Mouse (Mus musculus): ENCODE data around the gene Asic2. TPM values are rescaled to one million over a fixed set of nuclear protein-coding genes. Genes with fewer than 3 reads are reported as not detected.

Gene Asic2
- polyA plus RNA-seq, 1 experiment from 2014 or later = 0.07 TPM

- no peak overlapping the region for H3K9ac ChIP-seq
- H3K27me3 ChIP-seq (replicated peaks) = 0 out of 2 replicates have a peak, but pooled peaks cover 4% of the 10 kb centered on the region
- no peaks in the 10 kb centered on the region for H3K9me3 ChIP-seq
- no peak overlapping the region for H3K27ac ChIP-seq (replicated peaks)
- WGBS = 74% methylated on average over 11 of the region's 11 CpGs
- H3K36me3 ChIP-seq = no peaks in the 10 kb centered on the region
- no peaks in the 10 kb centered on the region for H3K4me1 ChIP-seq
- no peak for ATAC-seq (ENCODE audit: extremely low read depth, insufficient number of reproducible peaks, low FRiP score, low TSS enrichment)
- H3K4me3 ChIP-seq = no peak overlapping the region
- no peak overlapping the region for H3K4me2 ChIP-seq
These were observed 1019.1 kb downstream of the Asic2 start for GRCm38 (mm10) chr11:80949068-80949738.

- no peak overlapping the region for H3K9ac ChIP-seq
- H3K27ac ChIP-seq (replicated peaks) = no peak overlapping the region
- ATAC-seq (ENCODE audit: extremely low read depth, insufficient number of reproducible peaks, low FRiP score, low TSS enrichment) = no peak
These were observed 1020.2 kb downstream of the Asic2 start for GRCm38 (mm10) chr11:80948103-80948502.

GRCm38 (mm10) chr11:80946163-80946562 lies 1022.1 kb downstream of the Asic2 start:
- Histone ChIP-seq H3K36me3 (no peaks in the 10 kb centered on the region), H3K4me1 (no peaks in the 10 kb centered on the region), H3K27ac (replicated peaks) (no peak overlapping the region), H3K9me3 (no peaks in the 10 kb centered on the region), H3K9ac (no peak overlapping the region), H3K27me3 (replicated peaks) (no peaks in the 10 kb centered on the region), H3K4me3 (no peak overlapping the region), H3K4me2 (no peak overlapping the region)
- 70% methylated on average over 6 of the region's 6 CpGs for WGBS
- no peak for ATAC-seq (ENCODE audit: extremely low read depth, insufficient number of reproducible peaks, low FRiP score, low TSS enrichment)

More at GRCm38 (mm10) chr11:80948103-80948502, 1020.2 kb downstream of the Asic2 start:
- no peak overlapping the region for H3K4me3 ChIP-seq
- 35% methylated on average over 2 of the region's 2 CpGs for WGBS
- no peaks in the 10 kb centered on the region for H3K36me3 ChIP-seq
- 0 out of 2 replicates have a peak, but pooled peaks cover 4% of the 10 kb centered on the region for H3K27me3 ChIP-seq (replicated peaks)
- no peak overlapping the region for H3K4me2 ChIP-seq
- no peaks in the 10 kb centered on the region for H3K9me3 ChIP-seq
- no peaks in the 10 kb centered on the region for H3K4me1 ChIP-seq

- Histone ChIP-seq H3K27ac (replicated peaks) (no peak overlapping the region), H3K4me3 (no peak overlapping the region), H3K9me3 (no peaks in the 10 kb centered on the region), H3K27me3 (replicated peaks) (no peaks in the 10 kb centered on the region), H3K4me2 (no peak overlapping the region), H3K4me1 (no peaks in the 10 kb centered on the region), H3K9ac (no peak overlapping the region), H3K36me3 (no peaks in the 10 kb centered on the region)
- WGBS = 80% methylated on average over 19 of the region's 19 CpGs
- no peak for ATAC-seq (ENCODE audit: extremely low read depth, insufficient number of reproducible peaks, low FRiP score, low TSS enrichment)
These were observed 1044.8 kb downstream of the Asic2 start for GRCm38 (mm10) chr11:80923286-80923951.

GRCm38 (mm10) chr11:80918332-80918731 lies 1049.9 kb downstream of the Asic2 start:
- Histone ChIP-seq H3K9me3 (0 out of 2 replicates have a peak, but pooled peaks cover 5% of the 10 kb centered on the region), H3K4me3 (no peak overlapping the region), H3K27ac (replicated peaks) (no peak overlapping the region), H3K36me3 (no peaks in the 10 kb centered on the region), H3K9ac (no peak overlapping the region), H3K27me3 (replicated peaks) (no peaks in the 10 kb centered on the region), H3K4me2 (no peak overlapping the region), H3K4me1 (no peaks in the 10 kb centered on the region)
- ATAC-seq (ENCODE audit: extremely low read depth, insufficient number of reproducible peaks, low FRiP score, low TSS enrichment) = no peak
- 64% methylated on average over 5 of the region's 5 CpGs for WGBS

- Histone ChIP-seq H3K27ac (replicated peaks) (no peak overlapping the region), H3K9me3 (0 out of 2 replicates have a peak, but pooled peaks cover 5% of the 10 kb centered on the region), H3K4me1 (no peaks in the 10 kb centered on the region), H3K4me3 (no peak overlapping the region), H3K27me3 (replicated peaks) (no peaks in the 10 kb centered on the region), H3K9ac (no peak overlapping the region), H3K4me2 (no peak overlapping the region), H3K36me3 (no peaks in the 10 kb centered on the region)
- ATAC-seq (ENCODE audit: extremely low read depth, insufficient number of reproducible peaks, low FRiP score, low TSS enrichment) = no peak
These were observed 1050.6 kb downstream of the Asic2 start for GRCm38 (mm10) chr11:80917688-80918087.

- no peak overlapping the region for H3K4me2 ChIP-seq
These were observed 1054.7 kb downstream of the Asic2 start for GRCm38 (mm10) chr11:80913408-80914024.

GRCm38 (mm10) chr11:80912721-80913120 lies 1055.5 kb downstream of the Asic2 start:
- no peaks in the 10 kb centered on the region for H3K27me3 ChIP-seq (replicated peaks)
- WGBS = 73% methylated on average over 5 of the region's 5 CpGs
- H3K9me3 ChIP-seq = 0 out of 2 replicates have a peak, but pooled peaks cover 5% of the 10 kb centered on the region
- no peak overlapping the region for H3K27ac ChIP-seq (replicated peaks)
- H3K36me3 ChIP-seq = no peaks in the 10 kb centered on the region
- no peak overlapping the region for H3K9ac ChIP-seq
- H3K4me2 ChIP-seq = no peak overlapping the region
- H3K4me1 ChIP-seq = no peaks in the 10 kb centered on the region
- no peak for ATAC-seq (ENCODE audit: extremely low read depth, insufficient number of reproducible peaks, low FRiP score, low TSS enrichment)
- H3K4me3 ChIP-seq = no peak overlapping the region

More at GRCm38 (mm10) chr11:80913408-80914024, 1054.7 kb downstream of the Asic2 start:
- Histone ChIP-seq H3K4me3 (no peak overlapping the region), H3K9ac (no peak overlapping the region), H3K4me1 (no peaks in the 10 kb centered on the region), H3K27me3 (replicated peaks) (no peaks in the 10 kb centered on the region), H3K9me3 (0 out of 2 replicates have a peak, but pooled peaks cover 5% of the 10 kb centered on the region), H3K27ac (replicated peaks) (no peak overlapping the region), H3K36me3 (no peaks in the 10 kb centered on the region)
- no peak for ATAC-seq (ENCODE audit: extremely low read depth, insufficient number of reproducible peaks, low FRiP score, low TSS enrichment)
- WGBS = 35% methylated on average over 4 of the region's 4 CpGs

GRCm38 (mm10) chr11:80907820-80908219 lies 1060.4 kb downstream of the Asic2 start:
- Histone ChIP-seq H3K9ac (no peak overlapping the region), H3K9me3 (no peaks in the 10 kb centered on the region), H3K27me3 (replicated peaks) (no peaks in the 10 kb centered on the region), H3K4me1 (no peaks in the 10 kb centered on the region), H3K4me3 (no peak overlapping the region), H3K4me2 (no peak overlapping the region), H3K27ac (replicated peaks) (no peak overlapping the region), H3K36me3 (no peaks in the 10 kb centered on the region)
- WGBS = 74% methylated on average over 6 of the region's 6 CpGs
- ATAC-seq (ENCODE audit: extremely low read depth, insufficient number of reproducible peaks, low FRiP score, low TSS enrichment) = no peak

- Histone ChIP-seq H3K27me3 (replicated peaks) (no peaks in the 10 kb centered on the region), H3K36me3 (no peaks in the 10 kb centered on the region), H3K27ac (replicated peaks) (no peak overlapping the region), H3K9me3 (no peaks in the 10 kb centered on the region), H3K4me1 (no peaks in the 10 kb centered on the region), H3K9ac (no peak overlapping the region), H3K4me3 (no peak overlapping the region), H3K4me2 (no peak overlapping the region)
- no peak for ATAC-seq (ENCODE audit: extremely low read depth, insufficient number of reproducible peaks, low FRiP score, low TSS enrichment)
- 20% methylated on average over 4 of the region's 4 CpGs for WGBS
These were observed 1061.8 kb downstream of the Asic2 start for GRCm38 (mm10) chr11:80906456-80906855.

- no peak for ATAC-seq (ENCODE audit: extremely low read depth, insufficient number of reproducible peaks, low FRiP score, low TSS enrichment)
- no peaks in the 10 kb centered on the region; the same call in 1 of the 2 replicates for H3K27me3 ChIP-seq (replicated peaks)
- H3K27ac ChIP-seq (replicated peaks) = no peak overlapping the region
- 81% methylated on average over 2 of the region's 2 CpGs for WGBS
- no peaks in the 10 kb centered on the region for H3K4me1 ChIP-seq
- no peak overlapping the region for H3K4me3 ChIP-seq
- H3K9ac ChIP-seq = no peak overlapping the region
- no peaks in the 10 kb centered on the region for H3K36me3 ChIP-seq
- H3K9me3 ChIP-seq = no peaks in the 10 kb centered on the region
- no peak overlapping the region for H3K4me2 ChIP-seq
These were observed 1063.7 kb downstream of the Asic2 start for GRCm38 (mm10) chr11:80904559-80904958.

All from heart, embryonic 13.5 days (tissue).